Comparison of ENCODE assay signal across 8 mouse cellular contexts in genomic region chr2:74451578-74451977, GRCm38 (mm10).
DNase-seq lines count a peak whose midpoint lies in the region; ATAC-seq and TF ChIP-seq lines count a peak whose summit lies in the region.

No protein-coding gene starts in this region.

- H3K9ac ChIP-seq in intestine, embryonic 14.5 days (ENCODE audit: low read length): no peak overlapping the region
- H3K9ac ChIP-seq in intestine, postnatal 0 days (ENCODE audit: low read depth, low read length): no peak overlapping the region
- H3K9ac ChIP-seq in forebrain, embryonic 15.5 days (replicated peaks): no peak overlapping the region
- H3K9ac ChIP-seq in midbrain, postnatal 0 days (replicated peaks; ENCODE audit: low read length, poor library complexity, severe bottlenecking): 0 out of 2 replicates have a peak overlapping the region, but pooled peaks have one; percentile 36

- 25% methylated on average over 6 of the region's 6 CpGs for WGBS in intestine, embryonic 14.5 days
- 48% methylated on average over 6 of the region's 6 CpGs for WGBS in intestine, postnatal 0 days
- 4% methylated on average over 6 of the region's 6 CpGs for WGBS in forebrain, embryonic 15.5 days
- WGBS in midbrain, postnatal 0 days: 19% methylated on average over 6 of the region's 6 CpGs

- peak overlapping the region; percentile 35 for H3K27ac ChIP-seq in intestine, embryonic 14.5 days (ENCODE audit: low read depth)
- H3K27ac ChIP-seq in intestine, postnatal 0 days (ENCODE audit: low read depth, low read length): no peak overlapping the region
- H3K27ac ChIP-seq in forebrain, embryonic 15.5 days (replicated peaks): peak overlapping the region; percentile 58
- 0 out of 2 replicates have a peak overlapping the region, but pooled peaks have one; percentile 26 for H3K27ac ChIP-seq in midbrain, postnatal 0 days (ENCODE audit: low read depth, low read length)

- no peaks in the 10 kb centered on the region for H3K36me3 ChIP-seq in intestine, embryonic 14.5 days (ENCODE audit: control insufficient read depth, insufficient read depth, low read length)
- no peaks in the 10 kb centered on the region for H3K36me3 ChIP-seq in intestine, postnatal 0 days (ENCODE audit: control insufficient read depth, insufficient read depth)
- H3K36me3 ChIP-seq in forebrain, embryonic 15.5 days: no peaks in the 10 kb centered on the region
- H3K36me3 ChIP-seq in midbrain, postnatal 0 days (ENCODE audit: insufficient read depth, low read length): no peaks in the 10 kb centered on the region

- H3K4me1 ChIP-seq in intestine, embryonic 14.5 days (replicated peaks; ENCODE audit: control insufficient read depth, insufficient read depth, low read length): no peaks in the 10 kb centered on the region; the same call in 1 of the 2 replicates
- H3K4me1 ChIP-seq in intestine, postnatal 0 days (replicated peaks; ENCODE audit: control insufficient read depth, insufficient read depth, low read length): no peaks in the 10 kb centered on the region
- H3K4me1 ChIP-seq in forebrain, embryonic 15.5 days: peaks cover 29% of the 10 kb centered on the region
- peaks cover 9% of the 10 kb centered on the region; the same call in 1 of the 2 replicates for H3K4me1 ChIP-seq in midbrain, postnatal 0 days (ENCODE audit: insufficient read depth, low read length)

- H3K9me3 ChIP-seq in intestine, embryonic 14.5 days (ENCODE audit: control insufficient read depth, low read length): no peaks in the 10 kb centered on the region
- no peaks in the 10 kb centered on the region for H3K9me3 ChIP-seq in intestine, postnatal 0 days (ENCODE audit: control insufficient read depth)
- H3K9me3 ChIP-seq in forebrain, embryonic 15.5 days: no peaks in the 10 kb centered on the region
- no peaks in the 10 kb centered on the region for H3K9me3 ChIP-seq in midbrain, postnatal 0 days (ENCODE audit: low read length)

- no peak for TF ChIP-seq CTCF in intestine, postnatal 0 days (IDR thresholded peaks at IDR 0.05; ENCODE audit: low read depth)
- no peak for TF ChIP-seq CTCF in midbrain, postnatal 0 days (IDR thresholded peaks at IDR 0.05)

- no peak for DNase-seq in intestine, embryonic 14.5 days (ENCODE audit: low spot score)
- DNase-seq in kidney, postnatal 25 days: peak; percentile 8 to 41
- peak; percentile 46 for DNase-seq in midbrain, postnatal 0 days (ENCODE audit: low spot score)
- DNase-seq in thymus, postnatal 0 days (ENCODE audit: low spot score): no peak
- DNase-seq in adrenal gland, adult 2 months: no peak
- no peak for DNase-seq in right cerebral cortex, postnatal 36 days (ENCODE audit: low spot score in 2 of 2)

- H3K4me3 ChIP-seq in intestine, embryonic 14.5 days (ENCODE audit: low read depth, low read length): no peak overlapping the region
- no peak overlapping the region for H3K4me3 ChIP-seq in intestine, postnatal 0 days (ENCODE audit: low read depth, low read length)
- H3K4me3 ChIP-seq in forebrain, embryonic 15.5 days: 0 out of 2 replicates have a peak overlapping the region, but pooled peaks have one; percentile 1
- no peak overlapping the region for H3K4me3 ChIP-seq in midbrain, postnatal 0 days (ENCODE audit: low read depth, low read length)

- H3K27me3 ChIP-seq in intestine, embryonic 14.5 days (replicated peaks; ENCODE audit: control insufficient read depth, insufficient read depth, low read length): no peaks in the 10 kb centered on the region
- no peaks in the 10 kb centered on the region for H3K27me3 ChIP-seq in intestine, postnatal 0 days (replicated peaks; ENCODE audit: control insufficient read depth, insufficient read depth, low read length)
- peaks cover 40% of the 10 kb centered on the region for H3K27me3 ChIP-seq in forebrain, embryonic 15.5 days
- no peaks in the 10 kb centered on the region for H3K27me3 ChIP-seq in midbrain, postnatal 0 days (ENCODE audit: insufficient read depth, low read length)

- no peak overlapping the region for H3K4me2 ChIP-seq in intestine, embryonic 14.5 days (ENCODE audit: low read length)
- no peak overlapping the region for H3K4me2 ChIP-seq in intestine, postnatal 0 days (replicated peaks; ENCODE audit: low read depth)
- peak overlapping the region; percentile 34 for H3K4me2 ChIP-seq in forebrain, embryonic 15.5 days (replicated peaks)
- H3K4me2 ChIP-seq in midbrain, postnatal 0 days (ENCODE audit: low read depth, low read length, poor library complexity, severe bottlenecking): peak overlapping the region; percentile 29

- no peak for ATAC-seq in intestine, embryonic 14.5 days (replicated peaks; ENCODE audit: low FRiP score, low TSS enrichment, low read depth)
- ATAC-seq in intestine, postnatal 0 days: no peak
- no peak for ATAC-seq in forebrain, embryonic 15.5 days (replicated peaks)
- peak; percentile 65; the same call in 1 of the 2 replicates for ATAC-seq in midbrain, postnatal 0 days (ENCODE audit: low FRiP score)

Comparison
In these comparisons a context has a peak if more than half of its experiments do, and no peak if none do; other contexts are left out.
1. DNase-seq: peak in kidney, postnatal 25 days (2 of 2) and midbrain, postnatal 0 days (single experiment); none in intestine, embryonic 14.5 days (single experiment), thymus, postnatal 0 days (single experiment), adrenal gland, adult 2 months (single experiment) and right cerebral cortex, postnatal 36 days (0 of 2).
2. H3K4me2 ChIP-seq: peak in forebrain, embryonic 15.5 days (single experiment) and midbrain, postnatal 0 days (single experiment); none in intestine, embryonic 14.5 days (single experiment) and intestine, postnatal 0 days (single experiment).